Mouse (Mus musculus) liver, embryonic 14.5 days (tissue): Measurements from ENCODE around the gene Zswim5.
"Not testable (repeated sequence)": the region's sequence is repeated elsewhere in the genome, so short reads cannot be mapped to it uniquely, and the experiment has no call there.

Source experiments
- CTCF ChIP-seq: IDR thresholded peaks from 2 replicates; pipeline ENCODE4 v1.5.1; 2016; ENCODE audit warnings: antibody characterized with exemption, low read depth, control low read depth
- EP300 ChIP-seq: IDR thresholded peaks from 2 replicates; pipeline ENCODE4 v1.6.1; 2016; ENCODE audit warnings: antibody characterized with exemption, low read depth

GRCm38 (mm10) chr4:116840096-116840495, 37.1 kb upstream of the Zswim5 start:
- TF ChIP-seq EP300, CTCF: not testable (repeated sequence)
